Mouse (Mus musculus): Measurements from ENCODE around the gene Pecam1.
"Not testable (repeated sequence)": the region's sequence is repeated elsewhere in the genome, so short reads cannot be mapped to it uniquely, and the experiment has no call there.

Pecam1 gene

DNA sequence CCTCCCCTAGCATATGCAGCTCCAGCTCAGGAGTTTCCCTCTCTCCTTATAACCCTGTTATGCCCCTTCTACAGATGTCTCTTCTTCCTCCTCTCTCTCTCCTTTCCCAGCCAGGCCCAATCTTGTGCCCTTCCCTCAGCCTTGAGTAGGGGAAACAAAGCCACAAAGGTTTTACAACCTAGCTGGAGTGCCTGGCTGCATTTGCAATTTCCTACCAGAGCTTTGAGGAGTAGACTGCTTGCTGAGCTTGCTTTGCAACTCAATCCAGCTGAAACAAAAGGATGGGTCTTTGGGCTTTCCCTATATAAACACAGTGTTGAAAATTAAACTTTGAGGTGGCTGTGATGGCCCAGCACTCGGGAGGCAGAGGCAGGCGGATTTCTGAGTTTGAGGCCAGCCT, 117.0 kb downstream of the Pecam1 start:
- DNase-seq (ENCODE audit: low spot score in 2 of 2), result no peak

DNA sequence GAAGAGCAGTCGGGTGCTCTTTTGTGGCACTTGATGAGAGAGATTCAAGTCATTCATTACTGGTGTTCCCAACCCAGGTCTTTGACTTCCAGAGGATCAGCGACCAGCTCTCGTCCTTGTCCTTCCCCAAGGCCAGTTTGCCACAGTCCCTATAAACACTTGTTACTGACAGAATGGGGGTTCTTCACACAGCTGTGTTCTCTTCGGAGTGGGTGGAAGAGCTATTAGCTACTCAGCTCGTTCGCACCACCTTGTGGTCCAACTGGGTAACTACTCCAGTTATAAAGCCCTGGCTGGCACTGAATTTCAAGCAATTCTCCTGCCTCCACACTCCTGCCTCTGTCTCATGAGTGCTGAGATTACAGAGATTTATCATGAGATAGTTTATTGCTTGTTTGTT, 122.7 kb downstream of the Pecam1 start:
- DNase-seq (ENCODE audit: low spot score in 2 of 2), result peak; percentile 68 to 82

DNA sequence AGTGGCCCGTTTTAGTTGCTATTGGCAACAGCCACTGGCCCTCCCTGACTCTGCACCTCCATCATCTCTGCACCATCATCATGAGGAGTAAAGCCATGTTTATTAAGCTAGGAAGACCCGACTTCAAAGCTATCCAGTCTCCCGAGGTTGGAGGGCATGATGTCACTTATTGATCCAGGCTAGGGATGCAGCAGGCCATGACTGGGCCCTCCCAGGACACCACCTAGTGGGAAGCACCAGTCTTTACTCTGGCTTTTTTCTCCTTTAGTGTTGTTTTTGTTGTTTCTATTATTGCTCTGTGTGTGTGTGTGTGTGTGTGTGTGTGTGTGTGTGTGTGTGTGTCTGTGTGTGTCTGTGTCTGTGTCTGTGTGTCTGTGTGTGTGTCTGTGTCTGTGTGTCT, 124.9 kb downstream of the Pecam1 start:
- DNase-seq (ENCODE audit: low spot score in 2 of 2), result no peak

- DNase-seq (ENCODE audit: low spot score in 2 of 2), result no peak
Observed at GRCm38 (mm10) chr11:106623629-106624028, 126.8 kb downstream of the Pecam1 start.

DNA sequence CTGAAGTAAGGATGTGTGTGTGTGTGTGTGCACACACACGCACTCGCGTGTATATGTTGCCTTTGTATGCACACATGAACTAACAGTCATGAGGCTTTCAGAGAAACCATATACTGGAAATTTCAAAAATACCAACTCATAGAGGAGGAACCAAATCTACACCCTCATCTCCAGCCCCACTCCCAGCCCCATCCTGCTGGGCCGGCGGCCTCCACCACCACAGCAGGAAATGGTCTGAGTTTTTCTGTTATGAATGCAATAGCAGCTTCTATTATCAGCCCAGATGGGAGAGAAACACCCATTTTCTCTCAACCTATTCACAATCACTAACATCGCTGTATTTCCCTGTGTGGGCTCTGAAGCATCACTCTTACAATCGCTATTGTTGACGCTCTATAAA, 128.4 kb downstream of the Pecam1 start:
- no peak for DNase-seq (ENCODE audit: low spot score in 2 of 2)

GRCm38 (mm10) chr11:106618768-106619167, 131.7 kb downstream of the Pecam1 start:
- DNase-seq (ENCODE audit: low spot score in 2 of 2), result not testable (repeated sequence)

DNA sequence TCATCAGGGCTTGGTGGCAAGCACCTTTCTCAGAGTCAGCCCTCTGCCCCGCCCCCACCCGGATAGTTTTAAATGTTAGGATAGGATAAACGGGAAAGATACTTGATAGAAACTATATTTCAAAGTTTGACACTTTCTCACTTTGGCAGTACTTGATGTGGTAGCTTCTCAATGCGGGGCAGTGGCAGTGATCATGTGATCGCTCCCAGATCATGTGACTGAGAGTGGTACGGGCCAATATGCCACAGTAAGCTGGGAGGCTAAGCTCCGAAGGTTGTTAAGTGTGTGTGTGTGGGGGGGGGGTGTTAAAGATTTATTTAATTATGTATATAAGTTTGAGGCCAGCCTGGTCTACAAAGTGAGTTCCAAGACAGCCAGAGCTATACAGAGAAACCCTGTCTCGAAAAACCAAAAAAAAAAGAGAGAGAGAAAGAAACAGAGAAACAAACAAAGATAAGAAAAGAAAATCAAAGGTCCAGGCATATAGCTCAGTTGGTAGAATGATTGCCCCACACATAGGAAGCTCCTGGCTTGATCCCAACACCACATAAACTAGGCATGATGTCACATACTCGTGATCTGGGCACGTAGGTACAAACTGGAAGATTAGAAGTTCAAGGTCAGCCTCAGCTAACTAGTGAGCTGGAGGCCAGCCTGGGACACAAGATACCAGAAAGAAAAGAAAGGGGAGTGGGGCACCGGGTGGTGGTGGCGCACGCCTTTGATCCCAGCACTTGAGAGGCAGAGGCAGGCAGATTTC, 132.4 kb downstream of the Pecam1 start:
- no peak for DNase-seq (ENCODE audit: low spot score in 2 of 2)

DNA sequence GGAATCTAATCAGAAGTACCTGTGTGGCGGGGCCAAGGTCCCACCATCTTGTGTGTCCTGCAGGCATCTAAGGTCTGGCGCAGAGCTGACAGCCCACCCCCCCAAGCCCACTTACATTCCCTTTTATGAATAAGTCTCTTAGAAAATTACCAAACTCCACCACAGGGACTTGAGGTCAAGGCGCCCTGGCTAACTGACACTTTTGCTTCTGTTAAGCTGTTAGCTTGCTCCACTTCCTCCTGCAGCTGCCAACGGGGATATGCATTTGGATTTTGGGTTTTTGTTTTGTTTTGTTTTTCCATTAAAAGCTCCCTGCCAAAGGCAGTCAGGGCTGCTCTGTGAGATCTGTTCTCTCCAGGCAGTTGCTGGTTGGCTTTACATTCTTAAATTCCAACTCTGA, 134.9 kb downstream of the Pecam1 start:
- DNase-seq (ENCODE audit: low spot score in 2 of 2), result no peak

- no peak for DNase-seq (ENCODE audit: low spot score in 2 of 2)
Observed at GRCm38 (mm10) chr11:106614339-106614645, 136.1 kb downstream of the Pecam1 start.

DNA sequence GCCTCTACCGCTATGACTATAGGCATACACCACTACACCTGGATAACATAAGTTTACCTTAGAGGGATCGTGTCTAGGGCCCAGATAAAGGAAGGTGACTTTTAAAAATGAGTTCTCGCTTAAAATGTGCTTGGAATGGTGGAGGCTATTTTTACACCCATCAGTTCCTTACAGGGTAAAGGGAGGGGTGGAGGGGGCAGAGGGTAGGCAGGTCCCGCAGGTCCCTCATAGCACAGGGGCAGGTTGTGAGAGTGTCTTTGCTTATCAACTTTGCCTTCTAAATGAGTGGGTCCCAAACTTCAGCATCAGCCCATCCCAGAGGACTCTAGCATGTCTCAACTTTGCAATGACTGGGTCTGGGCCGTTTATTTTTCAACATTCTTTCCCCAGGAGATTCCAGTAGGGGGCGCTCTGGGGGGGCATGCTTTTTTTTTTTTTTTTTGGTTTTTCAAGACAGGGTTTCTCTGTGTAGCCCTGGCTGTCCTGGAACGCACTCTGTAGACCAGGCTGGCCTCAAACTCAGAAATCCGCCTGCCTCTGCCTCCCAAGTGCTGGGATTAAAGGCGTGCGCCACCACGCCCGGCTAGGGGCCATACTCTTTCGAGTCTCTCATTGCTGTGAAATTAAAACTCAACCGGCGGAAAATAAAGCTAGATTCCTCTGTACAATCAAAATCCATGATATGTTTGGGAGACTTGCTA, 136.6 kb downstream of the Pecam1 start:
- DNase-seq (ENCODE audit: low spot score in 2 of 2), result no peak

DNA sequence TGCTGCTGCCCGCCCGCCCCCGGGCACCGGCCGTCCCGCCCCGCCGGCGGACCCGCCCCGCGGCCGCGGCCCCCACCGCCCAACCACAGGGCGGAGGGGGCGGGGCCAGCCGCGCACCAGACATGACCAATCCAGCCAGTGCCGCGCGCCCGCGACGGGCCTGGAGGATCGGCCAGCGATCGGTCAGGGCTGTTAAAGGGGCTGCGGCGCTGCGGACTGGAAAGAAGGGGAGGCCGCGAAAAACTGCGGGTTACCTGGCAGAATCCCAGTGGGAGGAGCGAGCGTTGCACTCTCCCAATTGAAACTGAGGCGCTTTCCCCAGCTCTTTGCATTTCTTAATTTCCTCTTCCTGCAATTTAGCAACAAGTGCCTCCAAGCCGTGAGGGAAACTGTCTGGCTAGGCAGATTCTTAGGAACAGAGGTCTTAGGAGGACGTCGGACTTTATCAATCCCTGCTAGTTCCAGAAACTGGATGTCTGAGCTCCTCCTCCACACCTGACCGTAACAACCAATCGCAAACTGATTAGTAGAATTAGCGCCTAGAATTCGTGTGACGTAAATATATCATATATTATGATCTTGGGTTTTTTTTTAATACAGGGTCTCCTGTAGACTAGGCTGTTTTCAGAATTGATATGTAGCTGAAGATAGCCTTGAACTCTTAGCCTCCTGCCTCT, 137.3 kb downstream of the Pecam1 start, which contains the start of gene Tex2:
TSS of gene Tex2 (minus strand) at position 463 of the 677 bp plus-strand sequence.
- peak; percentile 95 to 97 for DNase-seq (ENCODE audit: low spot score in 2 of 2)

DNA sequence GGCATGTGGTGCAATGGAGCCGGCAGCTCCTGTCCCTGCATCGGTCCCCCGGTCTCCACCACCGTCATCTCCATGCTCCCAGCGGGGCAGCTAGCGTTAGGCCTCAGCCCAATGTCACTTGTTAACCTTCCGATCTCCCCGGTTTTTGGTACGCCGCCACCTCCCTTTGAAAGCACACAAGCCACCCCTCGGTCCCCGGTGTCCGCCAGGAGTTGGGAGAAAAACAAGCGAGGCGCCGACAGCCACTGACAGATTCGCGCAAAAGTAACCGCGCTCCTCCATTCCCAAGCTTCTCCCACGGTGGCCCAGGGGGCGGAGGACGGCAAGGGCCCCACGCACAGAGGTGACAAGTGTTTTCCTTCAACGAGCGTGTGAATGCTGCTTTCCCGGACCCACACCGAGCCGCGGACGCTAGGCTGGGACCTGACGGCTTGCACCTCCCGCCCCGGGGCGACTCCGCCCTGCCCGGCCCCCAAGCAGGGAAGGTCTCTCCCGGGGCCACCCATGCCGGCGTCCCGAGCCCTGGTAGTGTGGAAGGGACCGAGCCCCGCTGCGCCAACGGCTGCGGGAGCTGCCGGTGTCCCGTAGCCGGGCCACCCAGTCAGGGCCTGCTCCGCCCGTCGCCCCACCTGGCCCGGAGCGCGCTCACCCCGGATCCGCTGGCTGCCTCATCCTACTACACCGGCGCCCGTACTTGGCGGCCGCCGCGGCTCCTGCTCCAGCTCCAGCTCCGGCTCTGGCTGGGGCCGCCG, 138.0 kb downstream of the Pecam1 start:
- DNase-seq (ENCODE audit: low spot score in 2 of 2), result peak; percentile 46 to 53

DNA sequence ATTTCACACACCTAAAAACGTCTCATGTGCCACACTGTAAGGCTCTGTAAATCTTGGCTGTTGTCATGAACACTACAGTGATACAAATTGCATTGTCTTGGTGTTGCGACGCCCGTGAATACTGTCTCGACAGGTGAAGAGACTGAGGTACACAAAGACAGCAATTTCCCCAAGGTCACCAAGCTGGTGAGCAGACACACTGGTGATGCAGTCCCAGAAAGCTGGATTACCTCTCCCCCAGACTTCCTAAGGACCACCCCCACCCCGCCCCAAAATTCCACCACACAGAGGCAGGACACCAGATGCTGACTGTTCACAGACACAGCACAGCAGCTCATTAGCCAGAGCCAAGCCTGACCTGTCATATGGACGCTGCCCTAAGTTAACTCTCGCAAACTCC, 140.7 kb downstream of the Pecam1 start:
- DNase-seq (ENCODE audit: low spot score in 2 of 2), result no peak

- no peak for DNase-seq (ENCODE audit: low spot score in 2 of 2)
Observed at GRCm38 (mm10) chr11:106607316-106607715, 143.1 kb downstream of the Pecam1 start.

DNA sequence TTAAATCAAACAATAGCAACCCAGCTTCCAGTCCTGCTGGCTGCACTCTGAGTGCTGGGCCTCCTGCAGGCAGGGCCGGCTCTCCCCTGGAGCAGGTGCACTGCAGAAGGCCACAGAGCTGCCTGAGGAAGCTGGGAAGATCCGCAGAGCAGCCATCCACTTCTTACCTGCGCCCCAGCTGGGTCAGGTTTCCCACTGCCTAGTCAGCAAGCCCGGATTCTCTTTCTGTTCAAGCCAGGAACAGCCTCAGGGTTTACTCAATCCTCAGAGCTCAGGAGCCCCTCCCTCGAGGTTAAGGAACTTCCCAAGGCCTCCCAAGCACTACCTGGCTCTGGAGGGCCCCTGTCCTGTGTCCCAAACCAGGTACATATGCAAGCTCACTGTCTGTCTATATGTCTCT, 144.4 kb downstream of the Pecam1 start:
- DNase-seq (ENCODE audit: low spot score in 2 of 2), result no peak
